Mouse (Mus musculus) left cerebral cortex, adult 9 months (tissue): ENCODE measurements around the gene Ndufa4l2.
A peak's percentile ranks its signal among the peaks of the same experiment; 100 is the strongest.

ENCODE experiments used
- DNase-seq, 2 experiments: peaks; one replicate each; pipeline ENCODE4 v3.0.0; 2022; ENCODE audit warnings: low spot score in 2 of 2

Ndufa4l2 gene

DNA sequence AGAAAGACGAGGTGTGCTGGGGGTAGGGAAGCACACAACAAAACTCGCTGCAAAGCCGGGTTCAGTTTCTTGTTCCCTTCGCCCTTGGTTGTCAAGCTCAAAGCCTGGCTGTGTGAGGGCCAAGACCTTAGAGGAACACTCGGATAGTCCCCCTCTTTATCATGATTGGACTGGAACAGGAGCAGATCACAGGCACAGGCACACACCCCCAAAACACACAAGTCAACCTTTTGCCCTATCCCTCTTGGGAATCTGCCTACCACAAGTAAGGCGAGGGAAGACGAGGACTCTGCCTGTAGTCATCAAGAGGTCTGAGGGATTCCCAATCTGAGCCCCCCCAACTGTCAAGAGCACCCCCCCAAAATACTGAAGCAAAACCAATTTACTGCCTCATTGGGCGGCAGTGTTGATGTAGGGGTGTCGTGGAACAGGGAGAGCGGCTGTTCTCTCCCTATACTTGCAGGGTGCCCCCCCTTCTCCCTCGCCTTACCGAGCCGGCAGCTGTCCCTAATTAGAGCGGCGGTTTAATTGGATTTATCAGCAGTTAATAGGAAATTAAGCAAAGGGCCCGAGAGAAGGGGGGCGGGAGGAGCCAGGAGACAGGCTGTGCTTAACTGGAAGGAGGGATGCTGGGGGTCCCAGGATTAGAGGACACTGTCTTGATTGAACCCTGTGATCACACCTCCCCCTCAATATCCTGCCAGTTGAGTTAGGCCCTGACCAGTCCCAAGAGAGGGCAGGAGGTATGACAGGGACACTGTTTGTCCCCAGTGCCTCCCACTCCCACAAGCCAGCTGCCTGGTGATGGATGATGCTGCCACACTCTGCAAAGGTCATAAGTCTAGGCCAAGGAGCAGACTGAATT is 4.7 kb upstream of the Ndufa4l2 start:
- no peak for DNase-seq

GRCm38 (mm10) chr10:127510895-127511617 is 3.7 kb upstream of the Ndufa4l2 start:
- DNase-seq: no peak

- peak; percentile 87 to 89 for DNase-seq
Observed at GRCm38 (mm10) chr10:127511634-127512306, 3.0 kb upstream of the Ndufa4l2 start.

DNA sequence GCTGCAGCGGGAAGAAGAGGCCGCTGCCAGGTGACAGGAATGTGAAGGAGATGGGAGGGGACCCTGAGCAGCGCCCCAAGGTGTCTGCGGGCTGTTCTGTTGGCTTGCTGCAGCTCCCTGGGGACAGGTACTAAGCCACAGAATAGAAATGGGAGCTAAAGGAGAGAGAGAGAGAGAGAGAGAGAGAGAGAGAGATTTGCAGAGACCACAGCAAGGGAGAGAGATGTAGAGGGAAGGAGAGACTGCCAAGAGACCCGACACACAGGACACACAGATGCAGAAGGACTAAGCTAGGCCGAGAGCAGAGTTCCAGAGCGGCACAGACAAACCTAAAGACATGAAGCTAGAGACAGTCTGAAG is 2.5 kb upstream of the Ndufa4l2 start:
- DNase-seq: no peak

GRCm38 (mm10) chr10:127512813-127513212 is 2.0 kb upstream of the Ndufa4l2 start:
- peak; percentile 83 to 98 for DNase-seq

- DNase-seq: no peak
Observed at GRCm38 (mm10) chr10:127513501-127514091, 1.2 kb upstream of the Ndufa4l2 start.

DNA sequence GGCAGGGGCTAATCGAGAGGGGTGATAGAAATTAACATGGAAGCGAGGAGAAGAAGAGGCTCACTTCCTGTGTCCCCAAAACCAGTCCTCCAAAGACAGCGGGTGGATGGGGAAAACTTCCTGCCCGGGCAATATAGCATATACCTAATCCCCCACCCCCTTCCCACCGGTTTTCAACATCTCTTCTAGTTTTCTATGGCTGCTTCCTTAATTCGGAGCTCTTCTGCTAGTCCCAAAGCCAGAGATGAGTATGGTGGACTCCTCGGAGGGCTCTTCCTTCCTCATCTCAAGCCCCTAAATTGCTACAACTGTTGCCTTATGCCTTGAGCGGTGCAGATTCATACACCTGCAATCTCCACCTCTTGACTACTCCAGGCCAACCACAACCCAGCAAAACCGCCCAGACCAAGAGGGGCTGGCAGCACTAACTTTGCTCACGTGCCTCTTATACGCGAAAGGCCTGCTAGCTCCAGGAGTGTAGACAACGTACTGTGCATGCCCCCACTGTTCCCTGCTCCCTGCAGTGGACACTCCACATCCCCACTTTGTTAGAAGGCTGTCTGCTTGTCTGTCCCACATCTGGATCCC is 562 bp upstream of the Ndufa4l2 start:
- no peak for DNase-seq

GRCm38 (mm10) chr10:127515271-127515982 is 660 bp downstream of the Ndufa4l2 start:
- no peak for DNase-seq

DNA sequence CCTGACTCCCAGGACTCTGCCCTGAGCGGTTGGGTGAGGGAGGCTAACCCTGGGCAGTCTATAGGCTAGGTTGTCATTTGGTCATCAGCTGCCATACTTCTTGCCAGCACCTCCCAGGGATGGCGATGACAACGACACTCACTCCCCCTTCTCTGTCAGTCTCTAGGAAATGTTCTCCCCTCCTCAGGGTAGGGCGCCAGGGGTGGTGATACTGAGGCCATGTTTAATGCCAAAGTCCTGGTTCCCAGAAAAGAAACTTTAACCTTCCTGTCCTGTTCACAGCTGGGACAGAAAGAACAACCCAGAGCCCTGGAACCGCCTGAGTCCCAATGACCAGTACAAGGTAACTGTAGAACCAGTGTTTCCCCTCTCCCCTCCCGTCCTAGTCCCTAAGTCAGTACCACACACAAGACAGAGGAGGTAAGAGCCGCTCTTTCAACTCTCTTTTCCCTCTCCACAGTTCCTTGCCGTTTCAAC is 1.3 kb downstream of the Ndufa4l2 start:
- no peak for DNase-seq

GRCm38 (mm10) chr10:127516576-127517260 is 2.0 kb downstream of the Ndufa4l2 start:
- DNase-seq: no peak

- DNase-seq: no peak
Observed at GRCm38 (mm10) chr10:127517941-127518340, 3.2 kb downstream of the Ndufa4l2 start.

GRCm38 (mm10) chr10:127519041-127519701 is 4.4 kb downstream of the Ndufa4l2 start:
- no peak for DNase-seq

DNA sequence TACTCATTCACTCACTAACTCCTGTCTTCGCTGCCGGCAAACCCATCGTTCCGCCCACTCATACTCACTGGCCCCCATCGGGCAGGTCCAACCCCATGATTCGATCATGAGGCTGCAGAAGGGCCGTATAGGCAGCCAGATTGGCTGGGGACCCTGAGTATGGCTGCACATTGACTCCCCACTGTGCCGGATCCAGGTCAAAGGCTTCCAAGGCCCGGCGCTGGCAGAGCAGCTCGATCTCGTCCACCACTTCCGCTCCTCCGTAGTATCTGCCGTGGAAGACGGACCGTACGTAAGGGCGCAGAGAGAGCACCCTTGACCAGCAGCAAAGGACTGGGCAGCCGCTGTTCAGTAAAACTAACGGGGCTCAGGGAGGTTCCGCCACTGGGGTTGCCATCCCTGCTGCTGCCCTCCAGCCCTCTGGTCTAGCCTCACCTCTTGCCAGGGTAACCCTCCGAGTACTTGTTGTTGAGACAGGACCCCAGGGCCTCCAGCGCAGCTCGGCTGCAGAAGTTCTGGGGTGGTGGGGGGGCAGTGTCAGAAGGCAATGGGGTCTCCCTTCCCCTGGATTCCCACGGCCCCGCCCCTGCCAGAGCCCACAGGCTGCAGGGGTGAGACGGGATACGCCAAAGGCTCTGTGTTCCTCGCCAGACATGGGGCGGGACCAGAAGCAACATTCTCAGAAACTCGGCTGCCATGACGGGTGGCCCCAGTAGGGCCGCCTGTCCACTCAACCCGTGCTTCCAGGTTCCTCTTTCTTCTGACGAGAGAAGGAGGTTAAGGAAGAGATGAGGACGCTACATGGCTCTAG is 5.3 kb downstream of the Ndufa4l2 start:
- DNase-seq: no peak

- DNase-seq: no peak
Observed at GRCm38 (mm10) chr10:127520714-127521357, 6.1 kb downstream of the Ndufa4l2 start.

GRCm38 (mm10) chr10:127521611-127522080 is 6.9 kb downstream of the Ndufa4l2 start:
- no peak for DNase-seq

DNA sequence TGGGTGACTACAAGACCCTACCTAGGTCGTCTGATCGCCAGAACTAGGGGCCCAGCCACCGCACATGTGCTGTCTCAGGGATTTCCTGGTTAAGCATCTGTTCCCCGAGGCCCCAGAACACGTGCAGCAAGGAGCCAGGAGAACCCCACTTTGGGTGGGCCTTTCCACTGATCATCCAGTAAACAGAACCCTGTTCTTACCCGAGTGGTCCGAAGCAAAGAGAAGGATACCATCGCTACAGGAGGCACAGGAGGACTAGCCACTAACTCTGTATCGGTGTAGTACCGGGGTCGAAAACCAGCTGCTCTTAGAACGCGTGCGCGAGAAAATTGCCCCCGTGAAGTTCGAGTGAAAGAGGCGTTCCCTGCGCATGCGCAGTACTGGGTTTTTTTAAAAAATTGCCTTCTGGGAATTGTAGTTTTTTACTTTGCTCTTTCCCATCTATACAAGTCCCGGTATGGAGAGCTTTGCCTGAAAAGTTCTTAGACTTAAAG is 7.4 kb downstream of the Ndufa4l2 start, which contains the start of gene Shmt2:
Gene Shmt2 (minus strand): TSS at position 357 of the 494 bp plus-strand sequence.
- DNase-seq: peak in 1 of 2 experiments; percentile 89

DNA sequence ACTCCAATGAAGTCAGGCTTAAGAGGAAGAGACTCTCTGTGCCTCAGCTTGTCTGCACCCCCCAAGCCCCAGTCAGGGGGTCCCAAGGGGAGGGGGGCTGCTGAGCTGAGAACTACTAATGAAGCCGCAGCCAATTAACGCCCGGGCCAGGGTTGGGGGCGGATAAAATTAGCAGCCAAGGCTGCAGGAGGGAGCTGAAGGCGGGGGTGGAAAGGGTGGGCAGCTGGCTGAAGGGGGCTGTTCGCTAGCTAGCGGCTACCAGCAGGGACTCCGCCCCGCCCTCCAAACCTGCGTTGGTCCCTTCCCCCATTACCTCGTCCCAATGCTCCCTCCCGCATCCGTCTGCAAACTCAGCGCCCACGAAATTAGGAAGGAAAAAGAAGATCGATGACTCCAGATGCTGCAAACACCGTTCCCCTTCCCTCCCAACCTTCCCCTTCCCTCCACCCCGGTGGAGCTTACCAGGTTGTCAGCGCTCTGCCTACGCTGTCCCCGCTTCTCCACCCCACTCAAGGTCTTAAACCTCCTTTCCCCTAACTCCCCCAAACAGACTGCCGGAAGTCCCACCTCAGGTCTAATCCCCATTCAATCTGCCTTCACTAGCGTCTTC is 10.0 kb downstream of the Ndufa4l2 start:
- DNase-seq: no peak
